Comparison of ENCODE assay signal across 13 mouse cellular contexts in genomic region chr16:96600791-96601190, GRCm38 (mm10).
"Had no signal": no experiment of that assay in that cellular context is flagged by ENCODE, and none has a peak within 500 bp of the region (broad histone marks: within the 10 kb centered on the region; RNA-seq: fewer than 3 reads in every experiment).

No protein-coding gene starts in this region.

- H3K4me3 ChIP-seq: left cerebral cortex, adult 2 months; liver, embryonic 13.5 days had no signal

- H3K4me2 ChIP-seq: liver, embryonic 13.5 days; midbrain, embryonic 11.5 days had no signal

- H3K27me3 ChIP-seq: liver, embryonic 13.5 days had no signal

- H3K9ac ChIP-seq: liver, embryonic 13.5 days had no signal

- ATAC-seq: hindbrain, embryonic 16.5 days; intestine, postnatal 0 days had no signal

- H3K27ac ChIP-seq: left cerebral cortex, adult 2 months; liver, embryonic 13.5 days had no signal

- DNase-seq: layer of hippocampus, postnatal 36 days; liver, embryonic 13.5 days; lung, adult 2 months; lung, postnatal 14 days; lung, postnatal 4 days; midbrain, embryonic 14.5 days; thymus, adult 18-20 months; thymus, postnatal 14 days; thymus, postnatal 4 days had no signal

- H3K4me1 ChIP-seq: liver, embryonic 13.5 days had no signal

- H3K9me3 ChIP-seq: liver, embryonic 13.5 days had no signal

- H3K36me3 ChIP-seq: liver, embryonic 13.5 days had no signal
